Mouse (Mus musculus): Measurements from ENCODE around the gene Cds1.
"Not testable (repeated sequence)": the region's sequence is repeated elsewhere in the genome, so short reads cannot be mapped to it uniquely, and the experiment has no call there.

The Cds1 gene

DNA sequence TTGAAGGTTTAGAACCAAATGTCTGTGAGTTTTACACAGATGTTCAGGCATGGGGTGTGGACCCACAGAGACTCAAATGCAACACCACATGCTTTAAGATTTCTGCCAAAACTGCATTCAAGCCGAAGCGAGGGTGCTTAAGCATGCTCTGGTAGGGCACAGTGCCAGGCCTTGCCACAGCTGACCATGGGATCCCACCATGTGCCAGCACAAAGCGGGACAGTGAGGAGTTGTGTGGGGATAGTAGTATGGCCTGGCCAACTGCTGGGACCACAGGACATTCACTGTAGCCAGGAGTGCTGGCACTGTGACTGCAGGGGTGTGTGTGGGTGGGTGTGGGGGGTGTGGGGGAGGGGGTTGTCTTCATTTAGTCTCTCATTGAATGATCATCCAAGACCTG is 64.0 kb downstream of the Cds1 start:
- DNase-seq (ENCODE audit: low read depth, low spot score), result no peak

DNA sequence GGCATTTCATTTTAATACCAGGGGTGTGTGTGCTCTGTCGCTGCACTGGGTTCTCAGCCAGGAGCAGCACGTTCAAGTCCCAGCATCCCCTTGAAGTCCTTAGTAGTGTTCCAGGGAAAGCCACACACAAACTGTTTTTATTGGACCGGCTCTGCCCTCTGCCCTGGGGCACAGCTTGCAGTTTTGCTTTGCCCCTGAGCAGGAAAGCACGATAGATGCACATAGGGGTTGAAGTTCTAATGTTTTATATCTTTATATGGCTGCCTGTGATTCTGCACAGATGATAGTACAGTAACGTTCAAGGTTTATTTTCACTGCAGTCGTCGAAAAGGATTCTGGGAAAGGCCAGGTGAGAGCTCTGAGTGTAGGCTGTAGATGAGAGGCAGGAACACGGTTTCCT is 65.2 kb downstream of the Cds1 start:
- DNase-seq (ENCODE audit: low read depth, low spot score), result no peak

DNA sequence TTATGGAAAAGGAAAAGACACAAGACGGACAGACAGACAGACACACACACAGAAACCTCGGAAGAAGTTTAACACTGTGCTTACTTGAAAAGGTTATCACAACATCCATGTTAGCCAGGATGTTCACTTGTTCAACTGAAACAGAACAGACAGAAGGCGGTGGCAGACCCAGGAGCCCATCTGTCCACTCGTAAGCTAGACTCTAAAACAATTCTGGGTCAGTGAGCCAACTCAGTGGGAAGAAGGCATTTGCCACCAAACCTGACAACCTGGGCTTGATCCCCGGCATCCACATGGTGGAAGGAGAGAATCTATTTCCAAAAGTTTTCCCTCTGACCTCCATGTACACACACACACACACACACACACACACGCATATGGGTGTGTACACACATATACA is 67.1 kb downstream of the Cds1 start:
- DNase-seq (ENCODE audit: low read depth, low spot score), result no peak

- DNase-seq (ENCODE audit: low read depth, low spot score), result no peak
Measured at GRCm38 (mm10) chr5:101832991-101833390, 68.1 kb downstream of the Cds1 start.

- no peak for DNase-seq (ENCODE audit: low read depth, low spot score)
Measured at GRCm38 (mm10) chr5:101833875-101834274, 68.9 kb downstream of the Cds1 start.

DNA sequence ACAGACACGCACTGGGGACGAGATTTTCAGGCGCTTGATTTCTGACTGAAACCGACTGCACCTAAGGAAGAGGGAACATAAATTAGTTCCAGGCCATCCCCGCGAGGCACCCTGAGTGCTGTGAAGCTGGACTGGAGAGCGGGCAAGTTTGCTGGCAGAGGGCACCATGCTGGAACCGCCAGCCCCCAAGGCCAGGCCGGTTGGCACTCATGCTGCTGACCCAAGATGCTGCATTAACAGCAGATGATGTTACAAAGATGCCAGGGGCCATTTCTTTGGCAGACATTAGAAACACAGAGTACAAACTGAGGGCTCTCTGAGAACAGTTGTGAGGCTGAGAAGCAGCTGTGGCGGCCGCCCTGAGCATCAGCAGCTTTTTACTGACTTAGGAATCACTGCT is 71.3 kb downstream of the Cds1 start:
- no peak for DNase-seq (ENCODE audit: low read depth, low spot score)

- DNase-seq (ENCODE audit: low read depth, low spot score), result not testable (repeated sequence)
Measured at GRCm38 (mm10) chr5:101837605-101838004, 72.7 kb downstream of the Cds1 start.

DNA sequence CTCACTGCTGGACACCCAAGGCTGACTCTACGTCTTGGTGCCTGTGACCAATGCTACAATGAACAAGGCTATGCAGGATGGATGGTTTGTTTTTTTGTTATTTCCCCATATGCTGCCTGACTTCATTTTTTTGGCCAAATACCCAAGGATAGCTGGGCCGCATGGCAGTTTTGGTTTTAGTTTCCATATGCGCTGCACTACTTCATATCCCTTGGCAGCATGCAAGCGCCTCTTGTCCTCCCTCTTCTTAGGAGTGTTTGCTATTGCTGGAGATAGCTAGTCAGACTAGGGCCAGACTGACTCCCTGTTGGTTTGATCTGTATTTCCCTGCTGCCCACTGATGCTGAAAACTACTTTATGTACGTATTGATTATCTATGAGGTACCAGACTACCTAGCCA is 75.5 kb downstream of the Cds1 start:
- no peak for DNase-seq (ENCODE audit: low read depth, low spot score)

- no peak for DNase-seq (ENCODE audit: low read depth, low spot score)
Measured at GRCm38 (mm10) chr5:101845011-101845410, 80.1 kb downstream of the Cds1 start.

GRCm38 (mm10) chr5:101845930-101846329 is 81.0 kb downstream of the Cds1 start:
- DNase-seq (ENCODE audit: low read depth, low spot score), result no peak

GRCm38 (mm10) chr5:101847323-101847722 is 82.4 kb downstream of the Cds1 start:
- no peak for DNase-seq (ENCODE audit: low read depth, low spot score)

- DNase-seq (ENCODE audit: low read depth, low spot score), result no peak
Measured at GRCm38 (mm10) chr5:101847762-101848161, 82.8 kb downstream of the Cds1 start.

- no peak for DNase-seq (ENCODE audit: low read depth, low spot score)
Measured at GRCm38 (mm10) chr5:101851133-101851532, 86.2 kb downstream of the Cds1 start.

DNA sequence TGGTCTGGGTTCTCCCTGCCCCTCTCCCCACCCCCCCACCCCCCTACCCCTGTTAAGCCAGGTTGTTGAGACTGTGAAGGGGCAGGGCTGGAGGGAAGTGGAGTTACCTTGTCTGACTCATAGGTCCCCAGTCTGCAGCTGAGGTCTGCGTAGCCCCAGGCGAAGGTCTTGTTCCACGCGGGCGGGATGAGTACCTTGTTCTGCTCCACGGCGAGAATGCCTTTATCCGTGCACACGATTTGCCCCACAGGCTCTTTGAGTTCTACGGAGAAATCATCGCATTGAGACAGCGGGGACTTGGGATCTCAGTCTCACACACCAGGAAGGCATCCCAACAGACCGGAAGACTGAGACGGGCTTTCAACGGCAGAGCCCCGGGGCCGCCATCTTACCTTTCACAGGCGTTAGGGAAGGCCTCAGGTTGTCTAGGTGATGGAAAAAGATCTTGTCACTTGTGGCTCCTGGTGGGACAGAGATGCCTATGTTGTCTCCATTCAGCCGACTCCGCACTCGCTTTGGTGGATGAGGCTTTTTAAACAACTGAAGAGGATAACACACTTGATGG is 87.3 kb downstream of the Cds1 start:
- no peak for DNase-seq (ENCODE audit: low read depth, low spot score)

DNA sequence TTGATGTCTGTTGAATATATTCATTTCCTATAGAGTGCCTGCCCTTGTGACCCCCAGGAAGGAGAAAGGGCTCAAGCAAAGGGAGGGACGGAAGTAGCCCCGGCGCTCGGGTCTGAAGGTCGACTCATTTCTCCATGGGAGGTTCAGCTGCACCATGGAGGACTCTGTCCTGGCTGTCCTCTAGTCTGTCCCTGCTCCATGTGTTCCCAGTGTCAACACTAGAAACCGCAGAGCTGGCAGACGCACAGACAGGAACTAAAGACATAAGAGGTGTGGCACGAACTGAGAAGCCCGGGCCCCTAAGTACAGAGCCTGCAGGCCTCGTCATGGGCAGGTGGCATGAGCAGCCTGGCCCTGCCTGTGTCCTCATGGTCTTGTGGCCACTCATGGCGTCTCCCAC is 89.2 kb downstream of the Cds1 start:
- no peak for DNase-seq (ENCODE audit: low read depth, low spot score)

DNA sequence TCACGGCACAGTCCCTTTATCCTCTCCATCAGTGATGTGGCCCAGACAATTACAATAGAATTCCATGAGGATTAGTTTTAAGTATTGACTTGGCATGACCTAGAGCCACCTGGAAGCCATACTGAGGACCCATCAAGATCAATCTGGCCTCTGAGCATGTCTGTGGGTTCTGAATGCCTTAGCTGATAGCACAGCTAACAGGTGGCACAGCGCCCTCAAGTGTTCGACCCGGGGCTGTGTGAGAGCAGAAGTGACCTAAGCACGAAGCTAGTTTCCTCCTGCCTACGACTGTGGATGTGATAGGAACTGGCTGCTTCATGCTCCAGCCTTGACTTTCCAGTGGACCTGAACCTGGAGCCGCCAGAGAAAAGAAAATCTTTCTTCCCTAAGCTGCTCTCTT is 89.7 kb downstream of the Cds1 start:
- DNase-seq (ENCODE audit: low read depth, low spot score), result no peak

- no peak for DNase-seq (ENCODE audit: low read depth, low spot score)
Measured at GRCm38 (mm10) chr5:101855475-101855874, 90.5 kb downstream of the Cds1 start.

DNA sequence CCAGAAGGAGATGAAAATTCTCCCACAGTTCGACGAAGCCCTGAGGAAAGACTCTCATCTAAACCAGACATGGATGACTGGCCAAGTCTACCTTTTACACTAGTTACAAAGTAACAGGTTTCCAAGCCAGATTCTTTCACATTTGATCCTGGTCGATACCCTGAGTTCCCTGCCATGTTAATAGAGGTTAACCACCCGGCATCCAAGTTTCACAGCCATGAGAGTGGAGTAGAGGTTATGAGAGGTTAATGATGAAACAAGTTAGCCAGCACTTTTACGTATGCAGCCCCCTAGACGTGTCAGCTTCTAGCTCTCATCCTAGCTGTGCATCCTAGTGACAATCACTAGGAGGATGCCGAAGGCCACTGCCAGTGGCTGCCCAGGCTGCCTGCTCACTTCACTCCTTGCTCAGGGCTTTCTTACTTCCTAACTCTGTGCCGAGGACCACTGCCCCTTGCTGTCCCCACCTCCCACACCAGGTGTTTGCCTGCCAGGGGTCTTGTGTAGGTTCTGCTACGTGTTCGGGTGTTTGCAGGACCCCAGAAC is 94.0 kb downstream of the Cds1 start:
- no peak for DNase-seq (ENCODE audit: low read depth, low spot score)

DNA sequence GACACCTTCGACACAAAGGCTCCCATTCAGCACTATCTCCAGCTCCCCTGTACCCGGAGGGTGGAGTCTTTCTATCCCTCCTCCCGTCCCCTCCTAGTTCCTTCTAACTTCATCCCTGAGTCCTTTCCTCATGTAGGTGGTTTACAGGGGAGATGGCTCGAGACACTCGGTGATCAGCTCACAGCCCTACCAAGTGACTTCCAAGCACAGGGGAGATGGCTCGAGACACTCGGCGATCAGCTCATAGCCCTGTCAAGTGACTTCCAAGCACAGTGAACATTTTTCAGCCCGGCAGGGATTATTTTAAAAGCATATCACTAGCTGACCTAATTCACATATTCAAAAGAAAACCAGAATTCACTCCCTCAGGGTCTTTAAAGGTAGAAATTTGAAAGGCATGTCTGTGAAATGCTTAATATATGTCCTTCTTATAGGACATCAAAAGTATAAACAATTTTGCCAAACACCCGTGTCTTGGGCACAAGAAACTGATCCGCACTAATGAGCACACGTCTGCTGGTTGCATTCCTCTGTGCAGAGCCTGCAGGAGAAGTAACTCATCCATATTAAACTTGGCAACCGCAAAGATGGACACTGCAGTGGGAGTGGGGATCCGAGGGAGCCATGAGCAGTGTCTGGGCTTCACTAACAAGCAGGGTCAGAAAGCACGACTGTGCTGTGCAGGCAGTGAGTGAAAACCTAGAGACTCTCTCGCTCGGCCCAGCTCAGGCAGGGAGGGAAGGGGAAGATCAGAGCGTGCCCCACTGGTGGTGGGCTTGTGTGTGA is 97.0 kb downstream of the Cds1 start:
- no peak for DNase-seq (ENCODE audit: low read depth, low spot score)

GRCm38 (mm10) chr5:101862651-101863050 is 97.7 kb downstream of the Cds1 start:
- DNase-seq (ENCODE audit: low read depth, low spot score), result no peak

GRCm38 (mm10) chr5:101863946-101864345 is 99.0 kb downstream of the Cds1 start:
- DNase-seq (ENCODE audit: low read depth, low spot score), result no peak

DNA sequence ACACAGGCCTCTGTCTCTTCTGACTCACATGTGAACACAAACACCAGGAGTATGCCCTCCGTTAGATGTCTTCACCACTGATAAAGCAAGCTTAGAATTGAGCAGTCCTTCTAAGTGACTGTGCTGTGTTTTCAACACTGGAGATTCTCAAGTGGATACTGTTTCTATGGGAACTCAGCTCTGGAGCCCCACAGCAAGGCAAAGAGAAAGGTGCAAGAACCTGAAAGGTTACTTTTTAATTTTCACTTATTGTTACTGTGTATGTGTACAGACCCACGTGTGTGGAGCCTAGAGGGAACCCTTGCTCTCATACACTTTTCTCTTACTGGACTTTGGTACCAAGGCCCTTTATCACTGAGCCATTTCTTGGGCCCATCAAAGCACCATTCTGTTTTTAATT is 101.8 kb downstream of the Cds1 start:
- DNase-seq (ENCODE audit: low read depth, low spot score), result no peak

Measured in A20 (cell line).